Mouse (Mus musculus): ENCODE data around the gene Rasa3.

Rasa3 gene

GRCm38 (mm10) chr8:13685674-13686314, 8.4 kb upstream of the Rasa3 start:
- DNase-seq (ENCODE audit: low read depth, low spot score), result no peak

DNA sequence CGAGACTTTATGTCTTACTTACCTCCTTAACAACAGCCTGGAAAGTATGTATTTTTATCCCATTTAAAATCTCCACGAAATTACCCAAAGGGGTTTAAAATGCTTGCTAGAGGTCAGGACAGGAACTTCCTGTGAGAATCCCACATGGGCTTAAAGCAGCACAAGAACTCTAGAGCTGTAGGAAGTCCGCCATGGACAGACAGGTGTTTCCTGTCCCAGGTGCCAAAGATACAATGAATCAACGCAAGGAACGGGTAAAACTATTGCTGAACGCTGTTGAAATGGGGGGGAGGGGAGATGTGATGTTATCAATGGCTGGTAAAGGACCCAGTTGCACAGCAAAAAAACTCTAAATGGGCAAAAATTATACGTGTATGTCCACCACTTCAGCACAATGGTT, 6.7 kb upstream of the Rasa3 start:
- no peak for DNase-seq (ENCODE audit: low read depth, low spot score)

DNA sequence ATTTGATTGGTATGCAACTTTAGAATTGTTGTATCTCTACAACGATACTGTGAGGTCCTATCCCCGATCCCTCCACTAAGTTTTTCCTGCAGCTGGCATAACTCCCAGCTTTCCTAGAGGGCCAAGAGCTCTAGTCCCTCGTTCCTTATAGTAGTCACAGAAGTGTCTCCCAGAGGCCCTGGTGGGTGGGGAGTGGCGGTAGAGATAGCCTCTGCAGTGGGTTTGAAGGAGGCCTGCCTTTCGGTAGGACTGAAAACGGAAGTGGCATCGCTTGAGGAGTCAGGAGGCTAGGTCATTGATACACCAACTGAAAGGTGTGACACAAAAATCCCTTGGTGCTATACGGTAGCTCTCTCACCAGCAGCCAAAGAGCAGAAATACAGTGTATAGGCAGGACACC, 779 bp upstream of the Rasa3 start:
- no peak for DNase-seq (ENCODE audit: low read depth, low spot score)

DNA sequence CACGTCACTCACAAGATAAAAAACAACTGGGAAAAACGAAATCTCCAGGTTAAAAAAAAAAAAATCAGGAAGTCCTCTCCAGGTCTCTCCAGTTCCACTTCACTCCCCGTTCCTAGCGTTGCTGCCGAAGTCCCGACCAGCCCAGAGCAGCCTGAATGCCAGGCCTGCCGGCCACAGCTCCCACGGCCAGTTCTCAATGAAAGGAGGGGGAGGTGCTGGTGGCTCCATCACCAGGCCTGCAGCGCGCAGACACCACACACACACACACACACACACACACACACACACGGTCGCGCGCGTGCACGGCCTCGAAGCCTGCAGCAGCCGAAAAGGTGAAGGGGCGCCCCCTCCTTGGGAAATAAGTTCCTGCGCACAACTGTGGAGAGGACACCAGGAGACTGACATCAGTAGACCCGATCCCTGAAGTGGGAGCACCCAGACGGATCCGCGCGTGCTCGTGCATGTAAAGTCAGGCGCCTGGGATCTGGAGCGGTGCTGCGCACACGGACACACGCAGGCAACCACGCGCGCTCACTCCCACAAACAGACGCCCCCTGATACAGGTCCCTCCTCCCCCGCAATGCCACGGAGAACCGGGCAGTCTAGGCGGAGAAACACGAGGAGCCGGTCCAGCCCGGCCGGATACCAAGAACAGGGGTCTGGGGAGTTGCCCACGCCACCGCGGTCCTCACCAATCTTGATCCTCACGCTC, 546 bp downstream of the Rasa3 start:
- peak; percentile 68 for DNase-seq (ENCODE audit: low read depth, low spot score)

- peak; percentile 81 for DNase-seq (ENCODE audit: low read depth, low spot score)
These were observed 1.1 kb downstream of the Rasa3 start for GRCm38 (mm10) chr8:13676302-13676700.

- DNase-seq (ENCODE audit: low read depth, low spot score), result no peak
These were observed 1.9 kb downstream of the Rasa3 start for GRCm38 (mm10) chr8:13675524-13675923.

GRCm38 (mm10) chr8:13675121-13675520, 2.3 kb downstream of the Rasa3 start:
- DNase-seq (ENCODE audit: low read depth, low spot score), result no peak

- peak; percentile 84 for DNase-seq (ENCODE audit: low read depth, low spot score)
These were observed 3.0 kb downstream of the Rasa3 start for GRCm38 (mm10) chr8:13674294-13675010.

GRCm38 (mm10) chr8:13673215-13673614, 4.2 kb downstream of the Rasa3 start:
- peak; percentile 69 for DNase-seq (ENCODE audit: low read depth, low spot score)

DNA sequence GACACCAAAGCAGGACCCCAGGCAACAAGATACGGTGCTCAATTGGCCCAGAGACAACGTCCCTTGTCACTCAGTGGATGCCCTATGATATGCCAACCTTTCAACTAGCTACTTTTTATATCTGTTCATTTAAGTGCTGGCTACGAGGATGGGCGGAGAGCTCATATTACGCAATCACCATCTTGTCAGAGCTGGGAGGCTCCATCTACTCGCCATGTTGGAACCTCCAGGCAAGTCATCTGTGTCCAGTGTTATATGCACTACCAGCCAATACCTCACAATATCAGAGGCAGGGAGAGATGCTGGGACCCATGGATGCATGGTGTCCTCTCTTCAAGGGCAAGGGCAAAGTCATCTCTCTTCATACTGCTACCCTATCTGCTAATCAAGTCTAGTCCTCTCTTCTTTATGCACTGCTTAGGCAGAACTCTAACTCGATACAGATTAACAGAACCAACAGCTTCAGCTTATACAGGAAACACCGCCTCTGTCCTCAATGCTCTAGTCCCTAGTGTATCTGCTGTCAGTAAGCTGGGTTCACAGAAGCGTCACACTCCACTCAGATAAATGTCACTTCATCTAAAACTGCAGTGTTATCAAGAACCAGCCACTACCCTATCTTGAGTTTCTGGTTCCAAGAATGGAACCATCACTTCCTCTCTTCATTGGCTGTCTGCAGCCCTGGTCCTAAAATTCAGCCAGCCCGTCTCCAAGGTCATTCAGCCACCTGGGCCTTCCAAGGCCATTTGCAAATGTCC, 6.0 kb downstream of the Rasa3 start:
- no peak for DNase-seq (ENCODE audit: low read depth, low spot score)

DNA sequence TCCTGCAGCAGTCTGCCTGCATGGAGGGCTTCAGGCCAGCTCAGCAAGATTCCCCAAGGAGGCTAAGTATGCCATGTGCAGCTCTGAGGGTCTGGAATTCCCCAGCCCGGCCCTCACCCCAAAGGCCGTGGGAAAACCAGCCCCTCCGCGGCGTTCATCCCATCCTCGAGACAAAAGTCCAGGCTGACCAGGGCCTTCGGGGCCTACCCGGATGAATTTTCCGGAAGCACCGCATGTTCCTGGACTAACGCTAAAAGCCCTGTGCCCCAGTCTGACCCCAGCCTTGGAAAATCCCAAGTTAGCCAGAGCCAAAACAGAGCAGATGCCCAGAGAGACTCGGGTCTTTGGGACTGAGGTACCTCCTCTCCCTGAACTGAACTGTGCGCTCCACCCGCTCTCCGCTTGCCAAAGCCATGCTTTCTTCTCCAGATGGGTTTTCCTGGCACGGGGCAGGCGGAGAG, 7.4 kb downstream of the Rasa3 start:
- DNase-seq (ENCODE audit: low read depth, low spot score), result no peak

GRCm38 (mm10) chr8:13668367-13668766, 9.0 kb downstream of the Rasa3 start:
- DNase-seq (ENCODE audit: low read depth, low spot score), result peak; percentile 78

DNA sequence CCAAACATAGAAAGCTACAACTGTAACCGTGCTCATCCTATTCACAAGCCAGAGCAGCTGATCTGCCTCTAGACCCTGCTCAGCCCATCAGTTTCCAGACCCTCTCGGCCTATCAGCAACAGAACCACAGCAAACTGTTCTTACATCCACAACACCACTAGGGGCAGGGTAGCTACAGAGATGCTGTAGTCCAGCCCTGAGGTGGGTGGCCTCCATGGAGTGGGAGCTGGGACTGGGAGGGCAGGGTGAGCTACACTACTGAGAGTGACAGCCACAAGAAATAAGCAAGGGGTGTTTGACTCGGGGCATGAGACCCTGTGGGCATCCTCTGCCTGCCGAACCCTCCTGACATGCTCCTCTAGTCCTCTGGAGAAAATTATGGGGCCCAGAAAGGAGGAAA, 9.5 kb downstream of the Rasa3 start:
- no peak for DNase-seq (ENCODE audit: low read depth, low spot score)

DNA sequence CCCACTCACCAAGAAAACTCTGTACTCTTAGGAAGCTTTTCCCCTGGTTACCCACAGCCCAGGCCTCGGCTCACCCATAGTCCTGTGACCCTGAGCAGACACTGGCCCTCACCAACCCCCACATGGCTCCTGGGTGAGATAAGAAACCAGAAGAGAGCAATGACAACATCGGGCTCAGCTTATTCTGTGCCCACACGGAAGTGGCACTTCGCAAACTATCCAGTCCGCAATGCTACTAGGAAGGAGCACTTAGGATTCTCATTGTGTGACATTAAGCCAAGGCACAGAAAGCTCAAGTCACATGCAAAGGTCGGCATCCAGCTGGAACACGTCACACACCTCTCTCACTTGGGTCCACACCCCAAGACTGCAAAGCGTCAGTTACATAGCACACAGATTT, 11.5 kb downstream of the Rasa3 start:
- DNase-seq (ENCODE audit: low read depth, low spot score), result no peak

DNA sequence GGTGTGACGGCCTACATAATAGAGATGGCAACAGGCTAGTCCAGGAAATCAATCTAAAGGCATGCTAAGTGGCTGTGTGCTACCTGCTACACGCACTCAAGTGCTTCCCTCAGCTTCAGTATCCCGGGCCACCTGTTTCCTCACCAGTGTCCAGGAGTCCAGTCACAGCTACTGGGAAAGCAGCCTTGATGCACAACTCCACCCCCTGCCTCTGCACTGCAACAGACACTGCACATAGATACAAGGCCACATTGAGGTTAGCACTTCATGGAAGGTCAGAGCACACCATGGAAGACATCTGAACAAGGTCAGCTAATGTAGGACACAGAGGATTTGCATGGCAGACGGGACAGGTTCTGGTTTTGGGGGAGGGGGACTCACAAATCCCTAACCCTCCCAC, 11.9 kb downstream of the Rasa3 start:
- no peak for DNase-seq (ENCODE audit: low read depth, low spot score)

GRCm38 (mm10) chr8:13664711-13665210, 12.6 kb downstream of the Rasa3 start:
- DNase-seq (ENCODE audit: low read depth, low spot score), result no peak

DNA sequence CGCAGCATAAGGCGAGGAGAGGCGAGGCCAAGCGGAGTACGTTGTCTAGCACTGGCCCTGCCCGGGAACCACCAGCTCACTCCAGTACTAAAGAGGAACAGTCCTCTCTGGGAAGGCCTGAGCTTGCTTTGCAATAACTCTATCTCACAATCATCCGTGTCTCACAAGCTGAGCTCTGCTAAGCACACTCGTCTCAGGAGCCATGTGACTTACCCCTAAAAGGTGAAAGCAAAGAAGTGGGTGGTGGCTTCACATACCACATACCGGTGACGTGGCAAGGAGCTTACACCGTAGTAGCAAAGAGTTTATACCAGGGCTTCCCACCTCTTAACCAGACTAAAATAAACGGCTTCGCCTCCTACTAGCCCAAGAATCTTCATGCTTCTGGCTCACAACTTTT, 17.1 kb downstream of the Rasa3 start:
- DNase-seq (ENCODE audit: low read depth, low spot score), result no peak

GRCm38 (mm10) chr8:13657479-13657878, 19.9 kb downstream of the Rasa3 start:
- no peak for DNase-seq (ENCODE audit: low read depth, low spot score)

DNA sequence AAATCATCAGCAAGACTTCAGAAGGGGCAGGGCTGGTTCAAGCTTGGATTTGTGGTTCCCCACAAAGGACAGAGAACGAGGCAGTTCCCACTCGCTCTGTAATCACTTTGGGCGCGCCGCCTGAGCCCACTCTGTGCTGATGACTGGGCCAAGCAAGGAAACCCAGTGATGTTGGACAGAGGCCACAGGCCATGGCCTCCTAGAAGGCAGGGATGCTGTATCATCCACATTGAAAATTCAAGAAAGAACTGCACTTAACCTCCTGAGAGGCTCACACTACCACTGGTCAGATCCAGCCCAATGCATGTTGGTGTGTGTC, 22.4 kb downstream of the Rasa3 start:
- DNase-seq (ENCODE audit: low read depth, low spot score), result no peak

DNA sequence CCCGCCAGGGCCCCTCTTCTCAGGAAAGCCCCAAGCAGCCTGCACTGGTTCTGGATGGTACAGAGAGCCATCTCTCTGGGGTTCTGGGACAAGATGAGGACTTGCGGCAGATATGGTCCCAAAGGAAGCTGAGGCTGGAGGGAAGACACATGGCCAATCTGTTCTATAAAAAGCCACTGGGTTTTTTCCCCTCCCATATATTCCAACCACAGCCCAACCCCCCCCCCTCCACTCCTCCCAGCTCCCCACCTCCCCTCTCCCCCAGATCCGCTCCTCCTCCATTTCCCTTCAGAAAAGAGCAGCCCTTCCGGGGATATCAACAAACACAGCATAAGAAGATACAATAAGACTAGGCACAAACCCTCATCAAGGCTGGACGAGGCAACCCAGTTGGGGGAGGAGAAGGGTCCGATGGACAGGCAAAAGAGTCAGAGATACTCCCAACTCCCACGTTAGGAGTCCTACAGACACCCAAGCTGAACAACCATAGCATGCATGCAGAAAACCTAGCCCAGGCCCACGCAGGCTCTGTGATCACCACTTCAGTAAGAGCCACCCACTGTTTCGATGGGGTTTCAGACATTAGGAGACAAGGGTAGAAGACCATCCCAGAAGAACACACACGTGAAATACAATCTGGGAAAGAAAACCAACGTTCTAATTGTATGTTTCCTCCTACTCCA, 22.9 kb downstream of the Rasa3 start:
- no peak for DNase-seq (ENCODE audit: low read depth, low spot score)

GRCm38 (mm10) chr8:13650541-13651191, 26.7 kb downstream of the Rasa3 start:
- no peak for DNase-seq (ENCODE audit: low read depth, low spot score)
